Comparison of ENCODE assay signal across 9 mouse cellular contexts in genomic region chr11:70653345-70654197, GRCm38 (mm10). TPM values are rescaled to one million over a fixed set of nuclear protein-coding genes. Genes with fewer than 3 reads are reported as not detected.
DNase-seq lines count a peak whose midpoint lies in the region; ATAC-seq and TF ChIP-seq lines count a peak whose summit lies in the region.
"Had no signal": no experiment of that assay in that cellular context is flagged by ENCODE, and none has a peak within 500 bp of the region (broad histone marks: within the 10 kb centered on the region; RNA-seq: fewer than 3 reads in every experiment).

No protein-coding gene starts in this region.

- peak overlapping the region; percentile 100 for H3K9ac ChIP-seq in embryonic facial prominence, embryonic 13.5 days
- H3K9ac ChIP-seq in heart, embryonic 13.5 days: peak overlapping the region; percentile 100

- H3K27ac ChIP-seq in embryonic facial prominence, embryonic 13.5 days: peak overlapping the region; percentile 97
- H3K27ac ChIP-seq in heart, embryonic 13.5 days (replicated peaks): peak overlapping the region; percentile 99

- peaks cover 50% of the 10 kb centered on the region for H3K9me3 ChIP-seq in E14TG2a.4 (ENCODE audit: low read length)
- H3K9me3 ChIP-seq in embryonic facial prominence, embryonic 13.5 days: no peaks in the 10 kb centered on the region
- H3K9me3 ChIP-seq in heart, embryonic 13.5 days: no peaks in the 10 kb centered on the region

- peak overlapping the region; percentile 99 for H3K4me3 ChIP-seq in E14TG2a.4 (replicated peaks; ENCODE audit: low read length)
- peak overlapping the region; percentile 100 for H3K4me3 ChIP-seq in embryonic facial prominence, embryonic 13.5 days
- H3K4me3 ChIP-seq in heart, embryonic 13.5 days: peak overlapping the region; percentile 100

- peak; percentile 82 for DNase-seq in adrenal gland, postnatal 10 days
- peak; percentile 85 for DNase-seq in kidney, postnatal 10 days
- peak; percentile 64 for DNase-seq in lung, postnatal 25 days (ENCODE audit: low spot score)
- peak; percentile 44 for DNase-seq in retina, adult 2 months (ENCODE audit: low read depth, low spot score)
- DNase-seq in urinary bladder, postnatal 14 days (ENCODE audit: low spot score): peak; percentile 67

- H3K36me3 ChIP-seq in E14TG2a.4 (ENCODE audit: insufficient read depth, low read length): peaks cover 52% of the 10 kb centered on the region
- peaks cover 44% of the 10 kb centered on the region for H3K36me3 ChIP-seq in embryonic facial prominence, embryonic 13.5 days
- H3K36me3 ChIP-seq in heart, embryonic 13.5 days: peaks cover 47% of the 10 kb centered on the region

- no peak for TF ChIP-seq CTCF in E14TG2a.4 (conservative IDR thresholded peaks at IDR 0.05; ENCODE audit: low read length)

- peaks cover 70% of the 10 kb centered on the region for H3K4me1 ChIP-seq in E14TG2a.4 (replicated peaks; ENCODE audit: low read depth, low read length)
- H3K4me1 ChIP-seq in embryonic facial prominence, embryonic 13.5 days: peaks cover 73% of the 10 kb centered on the region
- peaks cover 80% of the 10 kb centered on the region for H3K4me1 ChIP-seq in heart, embryonic 13.5 days

- H3K27me3 ChIP-seq in E14TG2a.4 (ENCODE audit: insufficient read depth, low read length): peaks cover 5% of the 10 kb centered on the region; the same call in 1 of the 2 replicates
- no peaks in the 10 kb centered on the region for H3K27me3 ChIP-seq in embryonic facial prominence, embryonic 13.5 days
- H3K27me3 ChIP-seq in heart, embryonic 13.5 days (replicated peaks): no peaks in the 10 kb centered on the region

- H3K4me2 ChIP-seq in embryonic facial prominence, embryonic 13.5 days: peak overlapping the region; percentile 97
- peak overlapping the region; percentile 94 for H3K4me2 ChIP-seq in heart, embryonic 13.5 days

- WGBS in embryonic facial prominence, embryonic 13.5 days: under 1% methylated on average over 59 of the region's 63 CpGs
- WGBS in heart, embryonic 13.5 days: under 1% methylated on average over 63 of the region's 63 CpGs

- peak; percentile 29; the same call in 1 of the 2 replicates for ATAC-seq in embryonic facial prominence, embryonic 13.5 days (ENCODE audit: insufficient number of reproducible peaks, insufficient read depth, low FRiP score, low TSS enrichment, low read depth)
- ATAC-seq in heart, embryonic 13.5 days (ENCODE audit: extremely low read depth, insufficient number of reproducible peaks, low FRiP score, low TSS enrichment): peak; percentile 26

RNA-seq across cellular contexts. Expression of gene Pfn1, which starts 0.9 kb away (rescaled TPM):
- total RNA-seq in adrenal gland, postnatal 10 days (2021): 100 to 1,000 TPM; 677 to 708 TPM
- 1,478 and 1,672 TPM in 2 replicates for polyA plus RNA-seq in embryonic facial prominence, embryonic 13.5 days (2015; fragmentation: Nextera tagmentation; extraction: Ambion mirVana)
- polyA plus RNA-seq in heart, embryonic 13.5 days (2015; fragmentation: Nextera tagmentation; extraction: Ambion mirVana): 1,587 and 1,588 TPM in 2 replicates

RNA-seq across cellular contexts. Expression of gene Eno3, which starts 3.4 kb away (rescaled TPM):
- 100 to 1,000 TPM in 1 of 2 experiments, 10 to 100 TPM in 1; 89.5 to 224 TPM for total RNA-seq in adrenal gland, postnatal 10 days (2021)
- polyA plus RNA-seq in embryonic facial prominence, embryonic 13.5 days (2015; fragmentation: Nextera tagmentation; extraction: Ambion mirVana): 18.3 and 19.7 TPM in 2 replicates
- polyA plus RNA-seq in heart, embryonic 13.5 days (2015; fragmentation: Nextera tagmentation; extraction: Ambion mirVana): 273 and 322 TPM in 2 replicates

RNA-seq across cellular contexts. Expression of gene Slc25a11, which starts 6.3 kb away (rescaled TPM):
- 100 to 1,000 TPM; 180 to 220 TPM for total RNA-seq in adrenal gland, postnatal 10 days (2021)
- polyA plus RNA-seq in embryonic facial prominence, embryonic 13.5 days (2015; fragmentation: Nextera tagmentation; extraction: Ambion mirVana): 167 and 170 TPM in 2 replicates
- polyA plus RNA-seq in heart, embryonic 13.5 days (2015; fragmentation: Nextera tagmentation; extraction: Ambion mirVana): 234 and 262 TPM in 2 replicates

RNA-seq across cellular contexts. Expression of gene Rnf167, which starts 6.5 kb away (rescaled TPM):
- 10 to 100 TPM; 73.9 to 86.6 TPM for total RNA-seq in adrenal gland, postnatal 10 days (2021)
- polyA plus RNA-seq in embryonic facial prominence, embryonic 13.5 days (2015; fragmentation: Nextera tagmentation; extraction: Ambion mirVana): 131 and 135 TPM in 2 replicates
- 66.3 and 73.8 TPM in 2 replicates for polyA plus RNA-seq in heart, embryonic 13.5 days (2015; fragmentation: Nextera tagmentation; extraction: Ambion mirVana)

RNA-seq across cellular contexts. Expression of gene Gp1ba, which starts 14.6 kb away (rescaled TPM):
- total RNA-seq in adrenal gland, postnatal 10 days (2021): under 1 TPM; 0.30 TPM
- polyA plus RNA-seq in embryonic facial prominence, embryonic 13.5 days (2015; fragmentation: Nextera tagmentation; extraction: Ambion mirVana): 0.10 and 0.37 TPM in 2 replicates
- 0.86 and 1.0 TPM in 2 replicates for polyA plus RNA-seq in heart, embryonic 13.5 days (2015; fragmentation: Nextera tagmentation; extraction: Ambion mirVana)
- total RNA-seq: layer of hippocampus, postnatal 14 days had no signal

Comparison
In these comparisons a context has a peak if more than half of its experiments do, and no peak if none do; other contexts are left out.
1. Peak in every context shown above with its lines: DNase-seq, ATAC-seq, H3K4me3 ChIP-seq and H3K27ac ChIP-seq.
2. RNA of gene Eno3, which starts 3.4 kb away (polyA plus RNA-seq): 273 to 322 TPM in heart, embryonic 13.5 days; 18.3 to 19.7 TPM in embryonic facial prominence, embryonic 13.5 days; every median in the first group is over 10 times any median in the second.